Mouse (Mus musculus) kidney, adult 8-10 months (tissue): ENCODE measurements around the gene Serpine2.

Source experiments
- DNase-seq, 2 experiments: peaks; one replicate each; pipeline ENCODE4 v3.0.0; 2022

Serpine2 gene

DNA sequence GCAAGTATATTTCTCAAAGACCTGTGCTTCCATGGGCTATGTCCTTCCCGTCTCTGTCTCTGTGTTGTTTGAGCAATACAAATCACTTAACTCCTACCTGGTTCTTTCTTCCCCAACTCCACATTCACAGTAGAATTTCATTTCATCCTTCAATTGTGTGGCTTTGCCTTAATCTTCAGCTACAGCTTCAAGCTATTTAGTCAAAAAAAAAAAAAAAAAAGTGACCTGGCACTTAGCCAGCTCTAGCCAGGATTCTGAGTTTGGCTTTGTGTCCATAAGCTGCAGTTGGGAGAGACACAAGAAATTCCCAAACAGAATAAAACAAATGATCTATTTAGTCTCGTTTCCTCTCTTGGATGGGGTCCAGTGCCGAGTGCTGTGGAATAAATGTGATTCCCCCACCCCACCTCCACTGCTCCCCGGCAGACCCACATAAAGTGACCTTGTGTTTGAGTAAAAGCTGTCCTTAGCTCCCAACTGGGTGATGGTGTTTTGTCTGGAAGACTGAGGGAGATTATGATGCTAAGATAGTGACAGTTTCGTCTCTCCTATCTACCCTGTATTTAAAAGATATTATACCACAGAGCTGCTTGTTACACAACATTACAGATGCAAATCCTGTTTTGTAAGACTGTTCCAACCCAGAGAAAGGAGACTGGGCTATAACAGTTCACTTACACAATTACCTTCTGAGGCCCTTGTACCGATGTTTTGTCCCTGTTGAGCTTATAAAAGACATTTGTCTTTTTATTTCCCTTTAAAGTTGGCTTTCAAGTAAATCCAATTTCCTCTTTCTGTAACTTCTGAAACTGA lies at the start of gene Serpine2:
Serpine2 (minus strand) TSS at position 51 of the 813 bp plus-strand sequence.
- no peak for DNase-seq

DNA sequence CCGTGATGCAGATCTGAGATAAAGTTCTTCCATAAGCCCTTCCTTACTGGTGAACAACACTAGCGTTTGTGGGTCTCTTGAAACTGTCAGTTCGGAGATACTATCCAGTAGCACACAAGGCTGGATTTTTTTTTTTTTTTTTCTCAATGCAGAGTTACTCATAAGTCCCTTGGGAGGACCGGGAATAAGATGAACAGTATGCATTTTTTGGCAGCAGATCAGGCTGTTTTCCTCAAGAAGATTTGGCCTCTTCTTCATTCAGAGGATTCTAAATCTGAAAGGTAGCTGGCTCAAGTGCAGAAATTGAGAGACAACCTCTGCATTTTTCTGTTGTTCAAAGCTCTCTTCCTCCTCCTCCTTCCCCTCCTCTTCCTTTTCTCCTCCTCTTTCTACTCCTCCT lies 46.8 kb upstream of the Serpine2 start:
- no peak for DNase-seq

DNA sequence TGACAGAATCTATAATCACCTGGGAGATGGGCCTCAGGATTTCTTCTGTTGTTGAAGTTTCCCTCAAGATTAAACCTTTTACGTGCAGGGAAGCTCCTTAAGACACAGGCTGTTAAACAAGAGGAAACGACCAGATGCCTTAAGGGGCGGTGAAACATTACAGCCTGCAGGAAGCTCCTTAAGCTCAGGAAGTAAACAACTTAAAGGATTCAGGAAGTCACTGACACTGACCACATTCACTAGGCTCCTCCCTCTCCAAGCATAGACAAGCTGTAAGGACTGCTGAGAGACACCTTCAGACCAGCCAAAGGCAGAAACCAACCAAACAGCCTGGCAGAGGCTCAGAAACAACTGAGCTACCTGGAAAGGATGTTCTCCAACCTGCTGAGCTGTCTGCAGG lies 44.3 kb upstream of the Serpine2 start:
- no peak for DNase-seq

DNA sequence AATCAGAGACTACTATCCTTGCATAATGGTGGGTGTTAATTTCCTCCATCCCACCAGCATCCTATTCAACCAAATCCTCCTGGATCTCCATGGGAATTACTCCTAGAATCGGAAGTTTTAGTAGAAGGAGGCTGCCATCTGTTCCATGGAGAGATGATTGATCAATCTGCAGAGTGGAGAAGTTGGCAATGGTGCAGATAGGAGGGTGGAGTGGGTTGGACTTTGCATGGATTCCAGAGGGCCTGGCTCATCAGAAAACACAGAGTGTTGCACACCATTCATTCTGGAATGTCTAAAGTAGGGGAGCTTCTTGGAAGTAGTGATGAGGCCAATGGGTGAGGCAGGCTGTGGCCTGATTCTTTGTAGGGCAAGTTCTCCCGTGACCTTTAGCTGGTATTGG lies 41.9 kb upstream of the Serpine2 start:
- no peak for DNase-seq

- DNase-seq = no peak
Observed at GRCm38 (mm10) chr1:79882648-79883047, 21.7 kb upstream of the Serpine2 start.

DNA sequence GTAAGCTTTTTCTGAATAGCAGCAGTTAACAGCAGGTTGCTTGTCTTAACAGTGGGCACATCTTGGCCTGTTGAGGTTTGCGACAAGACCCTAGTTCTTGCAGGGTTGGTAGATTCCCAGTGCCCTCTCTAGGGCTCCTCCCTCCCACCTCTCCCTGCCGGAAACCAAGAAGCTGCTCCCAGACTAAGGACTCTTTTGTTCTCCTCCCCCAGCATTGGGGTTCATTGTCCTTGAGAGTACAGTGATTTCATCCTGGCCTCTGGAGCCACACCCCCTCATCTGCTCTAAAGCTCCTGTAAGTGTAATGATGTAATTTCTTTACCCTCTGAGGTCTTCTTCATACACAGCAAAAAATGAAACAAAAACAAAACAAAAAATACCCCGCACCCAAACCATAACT lies 13.8 kb upstream of the Serpine2 start:
- DNase-seq = no peak

DNA sequence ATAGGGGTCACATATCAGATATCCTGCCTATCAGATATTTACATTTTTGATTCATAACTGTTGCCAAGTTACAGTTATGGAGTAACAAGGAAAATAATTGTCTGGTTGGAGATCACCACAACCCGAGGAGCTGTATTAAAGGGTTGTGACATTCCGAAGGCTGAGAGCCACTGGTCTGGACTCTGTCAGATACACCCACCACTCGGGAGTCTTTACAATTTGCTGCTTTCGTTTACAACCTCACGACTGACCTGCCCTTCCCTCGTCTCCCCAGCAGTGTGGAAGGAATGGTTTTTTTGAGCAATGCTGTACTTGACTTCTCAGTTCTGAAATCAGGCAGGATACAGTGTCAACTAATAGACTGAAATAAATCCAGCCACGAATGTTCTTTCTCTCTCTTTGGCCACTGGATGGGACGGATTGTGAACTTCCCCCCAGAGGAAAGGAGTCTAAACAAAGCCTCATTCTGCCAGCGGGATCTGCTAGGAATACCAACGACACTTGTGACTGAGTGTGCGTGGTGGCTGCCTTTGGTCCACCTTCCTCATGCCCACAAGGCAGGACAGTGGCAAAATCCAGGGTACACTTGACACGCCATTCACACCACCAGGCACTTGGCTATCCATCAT lies 455 bp downstream of the Serpine2 start:
- DNase-seq = no peak

- DNase-seq = no peak
Observed at GRCm38 (mm10) chr1:79859975-79860374, 1.0 kb downstream of the Serpine2 start.

DNA sequence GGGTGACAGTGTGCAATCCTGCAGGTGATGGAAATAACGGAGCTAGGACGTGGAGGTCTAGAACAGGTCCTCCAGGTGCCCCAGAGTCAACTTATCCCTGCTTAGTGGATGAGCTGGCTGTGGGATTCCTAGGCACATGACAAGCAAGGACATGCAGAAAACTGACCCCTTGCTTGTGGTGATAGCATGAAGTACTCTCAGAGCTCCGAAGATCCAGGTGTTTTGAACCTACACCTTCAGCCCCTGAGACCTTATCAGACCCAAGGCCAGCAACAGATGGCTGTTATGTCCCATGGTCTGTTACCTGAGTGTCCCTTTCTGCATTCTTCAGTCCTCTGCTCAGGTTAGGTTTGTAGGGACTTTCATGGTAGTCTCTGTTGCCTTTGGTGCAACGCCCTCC lies 2.0 kb downstream of the Serpine2 start:
- no peak for DNase-seq

GRCm38 (mm10) chr1:79858389-79858994 lies 2.5 kb downstream of the Serpine2 start:
- peak in 1 of 2 experiments; percentile 7 for DNase-seq

DNA sequence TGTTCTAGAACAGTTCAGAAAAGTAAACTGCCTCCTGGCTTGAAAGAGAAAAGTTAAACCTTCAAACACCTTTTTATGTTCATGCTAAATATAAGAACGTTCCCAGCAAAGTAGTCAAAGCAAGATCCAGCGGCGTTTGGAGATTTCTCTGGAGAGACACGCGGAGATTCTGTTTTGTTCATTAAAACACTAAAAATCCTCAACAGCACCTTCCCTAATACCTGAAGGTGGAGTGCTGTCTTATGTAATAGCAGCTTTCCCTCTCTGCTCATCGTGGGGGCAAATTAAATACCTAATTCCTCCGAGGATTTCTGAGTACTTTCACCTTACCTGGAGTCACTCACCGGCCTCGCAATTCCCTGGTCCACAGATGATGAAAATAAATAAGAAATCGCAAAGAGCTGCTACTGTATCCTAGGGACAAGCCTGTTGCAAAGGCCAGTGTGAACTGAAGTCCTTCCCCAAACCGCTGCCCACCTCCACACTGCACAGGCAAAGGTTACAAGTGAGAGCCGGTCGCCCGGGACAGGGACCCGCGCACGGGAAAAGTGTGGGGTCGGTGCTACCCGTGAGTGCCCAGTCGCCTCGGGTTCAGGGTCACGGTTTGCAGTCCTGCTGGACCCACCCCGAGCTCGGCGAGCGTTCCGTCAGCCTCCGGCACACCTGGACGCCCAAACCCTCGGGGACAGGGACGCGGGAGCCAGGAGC lies 3.1 kb downstream of the Serpine2 start:
- DNase-seq = peak in 1 of 2 experiments; percentile 19

DNA sequence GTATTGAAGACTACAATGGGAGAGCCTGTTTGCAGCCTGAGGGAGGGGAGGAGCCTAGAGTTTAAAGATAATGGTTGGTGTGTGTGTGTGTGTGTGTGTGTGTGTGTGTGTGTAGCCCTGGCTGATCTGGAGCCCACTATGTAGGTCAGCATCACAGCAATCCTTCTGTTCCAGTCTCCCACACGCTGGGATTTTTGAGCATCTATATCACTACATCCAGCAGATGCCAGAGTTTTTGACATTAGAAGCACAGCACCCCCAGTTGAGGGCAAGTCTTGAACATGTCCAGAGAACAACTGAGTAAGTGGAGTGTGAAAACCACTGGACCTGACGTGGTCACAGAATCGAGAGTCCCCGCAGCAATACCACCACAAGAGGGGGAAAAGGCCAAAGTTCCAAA lies 4.2 kb downstream of the Serpine2 start:
- no peak for DNase-seq

DNA sequence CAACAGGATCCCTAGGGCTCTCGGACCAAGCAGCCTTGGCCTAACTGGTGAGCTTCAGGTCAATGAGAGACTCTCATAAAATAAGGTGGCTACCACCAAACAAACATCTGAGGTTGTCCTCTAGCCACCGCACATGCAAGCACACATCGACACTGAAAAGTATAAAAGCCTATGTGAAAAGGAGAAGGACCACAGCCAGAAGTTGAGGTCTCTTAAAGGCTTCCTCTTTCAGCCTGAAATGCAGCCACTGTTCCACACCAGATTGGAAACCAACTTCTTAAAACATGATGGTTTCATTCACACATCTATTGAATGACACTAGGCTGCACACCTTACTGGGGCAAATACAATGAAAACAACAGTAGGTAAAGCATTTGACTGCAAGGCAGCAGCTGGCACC lies 7.5 kb downstream of the Serpine2 start:
- no peak for DNase-seq

GRCm38 (mm10) chr1:79850341-79850740 lies 10.6 kb downstream of the Serpine2 start:
- DNase-seq = no peak

- DNase-seq = no peak
Observed at GRCm38 (mm10) chr1:79848663-79849062, 12.3 kb downstream of the Serpine2 start.

DNA sequence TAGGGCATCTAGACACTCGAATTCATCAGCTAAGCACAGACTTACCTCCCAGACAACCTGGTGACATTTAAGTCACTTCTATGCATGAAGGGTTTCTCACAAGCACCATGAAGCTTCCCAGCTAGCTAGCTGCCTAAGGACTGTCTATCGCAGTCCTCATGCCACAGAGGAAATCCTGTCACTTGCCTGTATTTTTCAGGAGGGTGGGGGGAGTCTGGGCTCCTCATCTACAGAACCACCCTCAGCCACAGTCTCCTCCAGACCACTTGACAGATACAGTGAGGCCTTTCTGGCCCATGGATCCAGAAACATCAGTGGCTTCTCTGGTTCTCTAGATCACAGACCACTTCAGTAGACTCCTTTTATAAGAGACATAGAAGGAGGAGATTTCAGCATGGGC lies 14.1 kb downstream of the Serpine2 start:
- DNase-seq = no peak

- no peak for DNase-seq
Observed at GRCm38 (mm10) chr1:79832719-79833404, 28.1 kb downstream of the Serpine2 start.

GRCm38 (mm10) chr1:79823951-79824633 lies 36.9 kb downstream of the Serpine2 start:
- DNase-seq = no peak

DNA sequence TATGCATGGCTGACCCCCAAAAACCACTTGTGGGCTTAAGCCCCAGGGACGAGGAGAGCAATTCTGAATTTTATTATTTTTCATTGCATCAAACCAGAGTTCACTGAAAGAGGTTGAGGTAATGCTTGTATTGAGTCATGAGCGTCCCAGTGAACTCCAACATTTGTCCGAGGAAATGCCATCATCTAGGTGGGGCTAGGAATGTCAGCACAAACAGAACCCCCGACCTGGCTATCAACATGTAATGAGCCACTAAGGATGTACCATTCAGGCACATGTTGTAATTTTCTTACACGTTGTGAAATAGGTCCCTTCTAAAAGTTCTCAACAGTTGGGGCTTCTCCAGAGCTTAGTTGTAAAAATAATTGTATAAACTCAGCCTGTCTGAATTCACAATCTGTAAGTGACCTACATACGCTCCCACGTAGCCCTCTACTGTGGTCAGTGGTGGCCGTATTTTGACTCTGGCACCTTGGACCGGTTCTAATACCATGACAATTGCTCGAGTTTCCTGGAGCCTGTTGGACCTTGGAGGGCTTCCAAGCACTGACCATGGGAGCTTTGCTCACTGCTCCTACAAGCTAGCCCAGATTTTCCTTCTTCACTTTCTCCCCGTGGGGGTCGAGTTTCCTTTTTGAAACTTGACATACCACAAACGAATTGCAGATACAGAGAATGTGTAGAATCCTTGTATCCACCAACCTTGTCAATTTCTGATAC lies 38.0 kb downstream of the Serpine2 start:
- DNase-seq = peak in 1 of 2 experiments; percentile 53

- DNase-seq = no peak
Observed at GRCm38 (mm10) chr1:79819296-79819879, 41.6 kb downstream of the Serpine2 start.

GRCm38 (mm10) chr1:79815446-79815845 lies 45.5 kb downstream of the Serpine2 start:
- DNase-seq = peak; percentile 7 to 24
